8 mouse cellular contexts compared by ENCODE assay signal in genomic region chr7:30453766-30454165, GRCm38 (mm10). TPM values are rescaled to one million over a fixed set of nuclear protein-coding genes. Genes with fewer than 3 reads are reported as not detected.
DNase-seq lines count a peak whose midpoint lies in the region; ATAC-seq and TF ChIP-seq lines count a peak whose summit lies in the region.

No protein-coding gene starts in this region.

- H3K27ac ChIP-seq in intestine, embryonic 14.5 days (ENCODE audit: low read depth) = no peak overlapping the region

- WGBS in intestine, embryonic 14.5 days = 3% methylated on average over 25 of the region's 25 CpGs
- WGBS in lung, adult 2 months = 2% methylated on average over 25 of the region's 25 CpGs

- 0 out of 2 replicates have a peak, but pooled peaks cover 5% of the 10 kb centered on the region for H3K4me1 ChIP-seq in intestine, embryonic 14.5 days (replicated peaks; ENCODE audit: control insufficient read depth, insufficient read depth, low read length)
- no peaks in the 10 kb centered on the region for H3K4me1 ChIP-seq in lung, adult 2 months (ENCODE audit: control insufficient read depth, insufficient read depth, low read length)

- H3K36me3 ChIP-seq in intestine, embryonic 14.5 days (ENCODE audit: control insufficient read depth, insufficient read depth, low read length) = no peaks in the 10 kb centered on the region

- peak; percentile 62; the same call in 1 of the 2 replicates for ATAC-seq in intestine, embryonic 14.5 days (replicated peaks; ENCODE audit: low FRiP score, low TSS enrichment, low read depth)

- H3K27me3 ChIP-seq in intestine, embryonic 14.5 days (replicated peaks; ENCODE audit: control insufficient read depth, insufficient read depth, low read length) = peaks cover 68% of the 10 kb centered on the region

- no peak overlapping the region for H3K9ac ChIP-seq in intestine, embryonic 14.5 days (ENCODE audit: low read length)

- no peak for TF ChIP-seq POLR2A in lung, adult 2 months (IDR thresholded peaks at IDR 0.05; ENCODE audit: borderline replicate concordance, extremely low read depth, low read depth, low read length)

- no peaks in the 10 kb centered on the region for H3K9me3 ChIP-seq in intestine, embryonic 14.5 days (ENCODE audit: control insufficient read depth, low read length)

- peak overlapping the region; percentile 35 for H3K4me2 ChIP-seq in intestine, embryonic 14.5 days (ENCODE audit: low read length)

- no peak for TF ChIP-seq CTCF in lung, adult 2 months (IDR thresholded peaks at IDR 0.05; ENCODE audit: insufficient read depth, low read length)

- peak; percentile 36 for DNase-seq in adrenal gland, postnatal 14 days
- no peak for DNase-seq in adrenal gland, adult 18-20 months (ENCODE audit: low spot score in 2 of 2)
- DNase-seq in R1 (ENCODE audit: low read depth, low spot score) = peak; percentile 95
- DNase-seq in intestine, embryonic 14.5 days (ENCODE audit: low spot score) = no peak
- DNase-seq in lung, adult 2 months = peak; percentile 15
- peak; percentile 49 to 50 for DNase-seq in spleen, postnatal 36 days (ENCODE audit: low spot score in 2 of 2)
- no peak for DNase-seq in layer of hippocampus, postnatal 25 days (ENCODE audit: extremely low spot score in 1 of 2, low spot score in 1 of 2)
- no peak for DNase-seq in left cerebral cortex, adult 8-10 months (ENCODE audit: low spot score in 2 of 2)

- no peak overlapping the region; the same call in 1 of the 2 replicates for H3K4me3 ChIP-seq in intestine, embryonic 14.5 days (ENCODE audit: low read depth, low read length)
- H3K4me3 ChIP-seq in lung, adult 2 months (replicated peaks; ENCODE audit: extremely low read depth, low read depth, low read length) = no peak overlapping the region

RNA-seq across cellular contexts. Expression of gene Kirrel2, which starts 3.7 kb away (rescaled TPM):
- total RNA-seq in adrenal gland, postnatal 14 days (2021) = not detected in 2 replicates
- not detected for total RNA-seq in adrenal gland, adult 18-20 months (2021)
- 0.13 and 2.9 TPM in 2 replicates for polyA plus RNA-seq in intestine, embryonic 14.5 days (2014; fragmentation: Nextera tagmentation; extraction: Ambion mirVana)
- not detected in 2 replicates for polyA plus RNA-seq in lung, adult 2 months (2012; rRNA removed)
- 10 to 100 TPM; 15.3 to 16.4 TPM for total RNA-seq in layer of hippocampus, postnatal 25 days (2021)
- 10 to 100 TPM in 1 of 4 experiments, 1 to 10 TPM in 3; 5.5 to 10.2 (median 7.5) TPM for total RNA-seq in left cerebral cortex, adult 8-10 months (2022)

RNA-seq across cellular contexts. Expression of gene Nphs1, which starts 4.3 kb away (rescaled TPM):
- total RNA-seq in adrenal gland, postnatal 14 days (2021) = 0.11 TPM in 1 of 2 replicates, not detected in the other
- not detected for total RNA-seq in adrenal gland, adult 18-20 months (2021)
- 0.15 and 1.3 TPM in 2 replicates for polyA plus RNA-seq in intestine, embryonic 14.5 days (2014; fragmentation: Nextera tagmentation; extraction: Ambion mirVana)
- polyA plus RNA-seq in lung, adult 2 months (2012; rRNA removed) = not detected in 2 replicates
- total RNA-seq in layer of hippocampus, postnatal 25 days (2021) = 1 to 10 TPM; 1.8 to 2.2 TPM
- total RNA-seq in left cerebral cortex, adult 8-10 months (2022) = under 1 TPM; 0.68 to 0.82 (median 0.75) TPM

RNA-seq across cellular contexts. Expression of gene Aplp1, which starts 8.4 kb away (rescaled TPM):
- total RNA-seq in adrenal gland, postnatal 14 days (2021) = 21.3 and 28.3 TPM in 2 replicates
- 10 to 100 TPM; 31.8 to 40.6 TPM for total RNA-seq in adrenal gland, adult 18-20 months (2021)
- 37.9 and 43.0 TPM in 2 replicates for polyA plus RNA-seq in intestine, embryonic 14.5 days (2014; fragmentation: Nextera tagmentation; extraction: Ambion mirVana)
- 9.5 and 11.8 TPM in 2 replicates for polyA plus RNA-seq in lung, adult 2 months (2012; rRNA removed)
- total RNA-seq in layer of hippocampus, postnatal 25 days (2021) = 1,000 to 10,000 TPM; 1,227 to 1,377 TPM
- 1,000 to 10,000 TPM; 1,239 to 1,309 (median 1,269) TPM for total RNA-seq in left cerebral cortex, adult 8-10 months (2022)

RNA-seq across cellular contexts. Expression of gene Nfkbid, which starts 32.2 kb away (rescaled TPM):
- total RNA-seq in adrenal gland, postnatal 14 days (2021) = 2.8 and 3.9 TPM in 2 replicates
- total RNA-seq in adrenal gland, adult 18-20 months (2021) = 1 to 10 TPM; 1.6 to 2.0 TPM
- polyA plus RNA-seq in intestine, embryonic 14.5 days (2014; fragmentation: Nextera tagmentation; extraction: Ambion mirVana) = 2.3 and 3.2 TPM in 2 replicates
- 7.2 and 8.6 TPM in 2 replicates for polyA plus RNA-seq in lung, adult 2 months (2012; rRNA removed)
- 1 to 10 TPM; 2.9 to 3.0 TPM for total RNA-seq in layer of hippocampus, postnatal 25 days (2021)
- total RNA-seq in left cerebral cortex, adult 8-10 months (2022) = 1 to 10 TPM; 2.2 to 4.5 (median 2.8) TPM

RNA-seq across cellular contexts. Expression of gene Hcst, which starts 34.1 kb away (rescaled TPM):
- 7.1 TPM in 1 of 2 replicates, not detected in the other for total RNA-seq in adrenal gland, postnatal 14 days (2021)
- 1 to 10 TPM; 1.5 to 1.9 TPM for total RNA-seq in adrenal gland, adult 18-20 months (2021)
- 1.6 and 2.1 TPM in 2 replicates for polyA plus RNA-seq in intestine, embryonic 14.5 days (2014; fragmentation: Nextera tagmentation; extraction: Ambion mirVana)
- 33.9 and 37.1 TPM in 2 replicates for polyA plus RNA-seq in lung, adult 2 months (2012; rRNA removed)
- 1 to 10 TPM in 1 of 2 experiments, under 1 TPM in 1; 0.98 to 1.0 TPM for total RNA-seq in layer of hippocampus, postnatal 25 days (2021)
- total RNA-seq in left cerebral cortex, adult 8-10 months (2022) = 1 to 10 TPM in 3 of 4 experiments, not detected in 1; 1.4 to 3.0 (median 2.1) TPM

Comparison
In these comparisons a context has a peak if more than half of its experiments do, and no peak if none do; other contexts are left out.
1. DNase-seq: peak in adrenal gland, postnatal 14 days (single experiment), R1 (single experiment), lung, adult 2 months (single experiment) and spleen, postnatal 36 days (2 of 2); none in adrenal gland, adult 18-20 months (0 of 2), intestine, embryonic 14.5 days (single experiment), layer of hippocampus, postnatal 25 days (0 of 2) and left cerebral cortex, adult 8-10 months (0 of 2).
2. RNA of gene Aplp1, which starts 8.4 kb away (total RNA-seq): 1,227 to 1,377 TPM in layer of hippocampus, postnatal 25 days and 1,239 to 1,309 TPM in left cerebral cortex, adult 8-10 months; 31.8 to 40.6 TPM in adrenal gland, adult 18-20 months and 21.3 to 28.3 TPM in adrenal gland, postnatal 14 days; every median in the first group is over 10 times any median in the second.